Mouse (Mus musculus) hindbrain, embryonic 13.5 days (tissue): ENCODE measurements around the gene Sdk2. TPM values are rescaled to one million over a fixed set of nuclear protein-coding genes. Genes with fewer than 3 reads are reported as not detected.
A peak's percentile ranks its signal among the peaks of the same experiment; 100 is the strongest.

ENCODE experiments used
- ATAC-seq: fragments of 200-750 bp; cut with Nextera tagmentation; 2 replicates; pipeline ENCODE4 v1.8.0; 2017; ENCODE audit warnings: moderate TSS enrichment; ENCODE audit not compliant: low FRiP score
- H3K27ac ChIP-seq: fragments of 300-500 bp; sonication (generic); 2 replicates; pipeline ENCODE4 v1.5.1; 2015; ENCODE audit warnings: inconsistent platforms, mild to moderate bottlenecking, moderate library complexity
- H3K27me3 ChIP-seq: fragments of 300-500 bp; sonication (generic); 2 replicates; pipeline ENCODE4 v1.6.1; 2015; ENCODE audit warnings: mild to moderate bottlenecking, inconsistent platforms
- H3K36me3 ChIP-seq: fragments of 300-500 bp; sonication (generic); 2 replicates; pipeline ENCODE4 v1.6.1; 2015; ENCODE audit warnings: mild to moderate bottlenecking, inconsistent platforms
- H3K4me1 ChIP-seq: fragments of 300-500 bp; sonication (generic); replicated peaks from 2 replicates; pipeline ENCODE4 v1.6.1; 2015; ENCODE audit warnings: inconsistent platforms
- H3K4me2 ChIP-seq: fragments of 300-500 bp; sonication (generic); 2 replicates; pipeline ENCODE4 v1.6.1; 2015; ENCODE audit warnings: inconsistent platforms, mild to moderate bottlenecking, moderate library complexity
- H3K4me3 ChIP-seq: fragments of 300-500 bp; sonication (generic); 2 replicates; pipeline ENCODE4 v1.5.1; 2015; ENCODE audit warnings: mild to moderate bottlenecking, inconsistent platforms
- H3K9ac ChIP-seq: fragments of 300-500 bp; sonication (generic); 2 replicates; pipeline ENCODE4 v1.6.1; 2015; ENCODE audit warnings: mild to moderate bottlenecking, inconsistent platforms
- H3K9me3 ChIP-seq: fragments of 300-500 bp; sonication (generic); 2 replicates; pipeline ENCODE4 v1.6.1; 2016; ENCODE audit warnings: inconsistent platforms
- WGBS: fragments of 180-500 bp; shearing (Covaris S2); methylation state at CpG from one replicate; pipeline ENCODE4 v1.1.7; 2015; 5-methylcytosine and 5-hydroxymethylcytosine counted together
- polyA plus RNA-seq: library from polyadenylated mRNA; unstranded; fragments of >200 nt; fragmentation: Nextera tagmentation; extraction: Ambion mirVana; gene quantifications from 2 replicates; pipeline ENCODE4 v1.2.1, GENCODE M21; 2015

The Sdk2 gene
- polyA plus RNA-seq, 1 experiment from 2014 or later = 4.2 TPM

DNA sequence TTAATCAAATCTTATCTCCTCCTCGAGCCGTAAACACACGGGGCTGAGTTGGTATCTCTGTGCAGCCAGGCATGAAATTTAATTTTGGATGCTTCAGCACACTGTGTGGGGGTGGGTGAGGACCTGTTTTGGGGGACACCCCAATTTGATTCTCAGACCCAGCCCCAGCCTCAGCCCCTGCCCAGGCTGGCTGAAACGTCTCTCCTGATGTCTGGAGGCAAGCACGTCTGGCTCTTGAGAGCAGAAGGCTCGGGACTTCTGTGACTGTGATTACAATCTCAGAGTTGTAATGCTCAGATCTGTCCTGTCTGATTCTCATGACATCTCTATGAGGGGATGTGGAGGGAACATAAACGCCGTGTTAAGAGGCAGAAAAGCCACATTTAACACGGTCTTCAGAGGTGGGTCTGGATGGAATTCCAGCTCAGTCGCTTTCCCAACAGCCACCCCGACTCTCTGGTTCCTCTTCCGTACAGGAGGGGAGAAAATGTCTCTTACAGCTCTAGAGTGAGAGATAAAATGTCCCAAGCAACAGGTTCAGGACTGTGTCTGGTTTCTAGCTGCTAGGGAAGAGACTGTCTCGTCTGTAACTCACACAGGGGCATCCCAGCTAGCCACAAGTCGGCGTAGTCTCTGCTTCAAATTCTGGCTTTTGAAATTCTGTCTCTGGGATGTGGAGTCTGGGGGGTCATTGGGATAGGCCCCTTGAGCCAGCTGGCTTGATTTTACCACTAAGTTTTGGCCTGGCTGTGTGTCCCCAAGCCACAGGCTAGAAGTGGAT lies 50.5 kb downstream of the Sdk2 start:
- Histone ChIP-seq H3K4me2 (peak overlapping the region; percentile 30), H3K9ac (no peak overlapping the region), H3K4me3 (no peak overlapping the region), H3K9me3 (no peaks in the 10 kb centered on the region), H3K27ac (peak overlapping the region; percentile 55), H3K36me3 (no peaks in the 10 kb centered on the region), H3K27me3 (peaks cover 10% of the 10 kb centered on the region), H3K4me1 (peaks cover 78% of the 10 kb centered on the region)
- WGBS = 22% methylated on average over 15 of the region's 15 CpGs
- peak; percentile 17; the same call in 1 of the 2 replicates for ATAC-seq

- Histone ChIP-seq H3K4me1 (peaks cover 61% of the 10 kb centered on the region), H3K4me3 (no peak overlapping the region), H3K9me3 (no peaks in the 10 kb centered on the region), H3K27ac (peak overlapping the region; percentile 63), H3K9ac (0 out of 2 replicates have a peak overlapping the region, but pooled peaks have one; percentile 14), H3K4me2 (no peak overlapping the region), H3K36me3 (no peaks in the 10 kb centered on the region), H3K27me3 (peaks cover 6% of the 10 kb centered on the region; the same call in 1 of the 2 replicates)
- ATAC-seq = no peak
- WGBS = 39% methylated on average over 9 of the region's 9 CpGs
Observed at GRCm38 (mm10) chr11:114011523-114011922, 55.3 kb downstream of the Sdk2 start.

- no peaks in the 10 kb centered on the region for H3K27me3 ChIP-seq
- H3K36me3 ChIP-seq = no peaks in the 10 kb centered on the region
- no peak overlapping the region for H3K4me3 ChIP-seq
- H3K4me2 ChIP-seq = no peak overlapping the region
- peak overlapping the region; percentile 61 for H3K27ac ChIP-seq
- 0 out of 2 replicates have a peak overlapping the region, but pooled peaks have one; percentile 1 for H3K9ac ChIP-seq
- WGBS = 15% methylated on average over 12 of the region's 12 CpGs
- ATAC-seq = no peak
- H3K4me1 ChIP-seq = peaks cover 27% of the 10 kb centered on the region
- H3K9me3 ChIP-seq = no peaks in the 10 kb centered on the region
Observed at GRCm38 (mm10) chr11:114005879-114006278, 61.0 kb downstream of the Sdk2 start.

DNA sequence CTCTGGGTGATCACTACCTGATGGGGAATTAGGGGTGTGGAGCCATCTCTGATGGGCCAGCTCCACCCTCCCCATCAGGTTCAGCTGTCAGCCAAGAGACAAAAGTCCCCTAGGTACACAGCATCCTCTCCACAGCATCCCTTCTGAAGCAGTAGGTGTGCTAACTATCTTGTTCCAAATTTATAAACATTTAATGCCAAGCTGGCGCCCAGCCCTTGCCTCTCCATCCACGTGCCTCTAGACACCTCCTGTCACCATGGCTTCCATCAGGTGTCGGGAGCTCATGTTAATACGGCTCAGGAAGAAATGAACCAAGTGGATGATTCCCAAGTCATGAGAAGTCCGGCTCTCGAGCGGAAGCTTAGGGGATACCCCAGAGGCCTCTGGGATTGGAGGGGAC lies 62.2 kb downstream of the Sdk2 start:
- Histone ChIP-seq H3K9ac (no peak overlapping the region), H3K9me3 (no peaks in the 10 kb centered on the region), H3K27ac (no peak overlapping the region), H3K27me3 (no peaks in the 10 kb centered on the region), H3K4me1 (peaks cover 31% of the 10 kb centered on the region), H3K4me3 (no peak overlapping the region), H3K36me3 (no peaks in the 10 kb centered on the region), H3K4me2 (no peak overlapping the region)
- 85% methylated on average over 7 of the region's 7 CpGs for WGBS
- ATAC-seq = no peak

- Histone ChIP-seq H3K4me1 (peaks cover 31% of the 10 kb centered on the region), H3K4me3 (no peak overlapping the region), H3K36me3 (no peaks in the 10 kb centered on the region), H3K27ac (no peak overlapping the region), H3K9ac (no peak overlapping the region), H3K4me2 (no peak overlapping the region), H3K27me3 (no peaks in the 10 kb centered on the region), H3K9me3 (no peaks in the 10 kb centered on the region)
- WGBS = 86% methylated on average over 3 of the region's 3 CpGs
- no peak for ATAC-seq
Observed at GRCm38 (mm10) chr11:114003195-114003594, 63.7 kb downstream of the Sdk2 start.

DNA sequence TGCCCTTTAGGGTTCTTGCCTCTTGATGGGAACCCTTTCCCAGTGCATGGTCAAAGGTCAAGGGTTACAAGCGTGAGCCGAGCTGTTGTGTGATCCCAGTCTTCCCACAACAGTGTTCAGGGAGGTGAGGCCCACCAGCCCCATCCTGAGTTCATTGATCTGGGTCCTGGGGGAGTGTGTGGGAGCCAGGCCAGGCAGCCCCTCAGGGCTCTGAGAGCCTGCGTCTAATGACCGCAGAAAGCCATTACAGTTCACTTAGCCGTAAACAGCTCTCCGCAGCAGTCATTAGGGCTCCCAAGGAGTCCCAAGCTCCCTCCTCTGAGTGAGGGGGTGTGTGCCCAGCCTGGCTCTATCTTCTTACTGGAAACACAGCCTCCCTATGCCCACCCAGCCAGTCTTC lies 66.8 kb downstream of the Sdk2 start:
- H3K36me3 ChIP-seq = no peaks in the 10 kb centered on the region
- ATAC-seq = no peak; the same call in 1 of the 2 replicates
- H3K9ac ChIP-seq = no peak overlapping the region
- H3K9me3 ChIP-seq = no peaks in the 10 kb centered on the region
- H3K4me2 ChIP-seq = no peak overlapping the region
- no peaks in the 10 kb centered on the region for H3K27me3 ChIP-seq
- no peak overlapping the region for H3K4me3 ChIP-seq
- H3K4me1 ChIP-seq = peaks cover 9% of the 10 kb centered on the region
- H3K27ac ChIP-seq = 0 out of 2 replicates have a peak overlapping the region, but pooled peaks have one; percentile 13
- 53% methylated on average over 6 of the region's 6 CpGs for WGBS

- Histone ChIP-seq H3K27ac (no peak overlapping the region), H3K9ac (no peak overlapping the region), H3K4me2 (no peak overlapping the region), H3K36me3 (no peaks in the 10 kb centered on the region), H3K4me3 (no peak overlapping the region), H3K9me3 (no peaks in the 10 kb centered on the region), H3K4me1 (peaks cover 10% of the 10 kb centered on the region), H3K27me3 (0 out of 2 replicates have a peak, but pooled peaks cover 3% of the 10 kb centered on the region)
- 94% methylated on average over 3 of the region's 3 CpGs for WGBS
- no peak for ATAC-seq
Observed at GRCm38 (mm10) chr11:113998702-113999101, 68.1 kb downstream of the Sdk2 start.

- H3K9me3 ChIP-seq = no peaks in the 10 kb centered on the region
- H3K4me1 ChIP-seq = peaks cover 38% of the 10 kb centered on the region
- no peak overlapping the region for H3K4me3 ChIP-seq
- no peak overlapping the region for H3K4me2 ChIP-seq
- ATAC-seq = no peak
- H3K9ac ChIP-seq = no peak overlapping the region
- H3K36me3 ChIP-seq = no peaks in the 10 kb centered on the region
- no peak overlapping the region for H3K27ac ChIP-seq
- H3K27me3 ChIP-seq = 0 out of 2 replicates have a peak, but pooled peaks cover 3% of the 10 kb centered on the region
- WGBS = 93% methylated on average over 6 of the region's 6 CpGs
Observed at GRCm38 (mm10) chr11:113993921-113994320, 72.9 kb downstream of the Sdk2 start.

DNA sequence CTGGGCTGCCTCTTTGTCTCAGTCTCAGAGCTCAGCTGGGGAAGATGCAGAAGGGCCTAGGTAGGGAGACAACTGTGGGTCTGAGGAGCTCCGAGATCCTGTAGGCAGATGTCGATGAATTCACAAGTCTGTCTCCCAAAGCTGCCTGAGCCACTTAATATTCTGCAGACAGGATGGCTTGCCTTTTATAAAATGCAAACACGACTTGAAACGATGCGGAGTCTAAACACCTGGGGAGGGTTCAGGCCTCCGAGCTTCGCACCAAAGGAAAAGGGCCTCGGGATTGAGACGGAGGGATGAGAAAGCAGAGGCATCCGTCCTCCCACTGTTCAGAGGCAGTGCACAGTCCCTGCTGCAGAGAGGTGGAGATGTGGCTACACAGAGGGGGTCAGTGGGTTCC lies 74.0 kb downstream of the Sdk2 start:
- no peaks in the 10 kb centered on the region for H3K9me3 ChIP-seq
- no peak for ATAC-seq
- H3K27me3 ChIP-seq = 0 out of 2 replicates have a peak, but pooled peaks cover 3% of the 10 kb centered on the region
- H3K4me2 ChIP-seq = no peak overlapping the region
- no peaks in the 10 kb centered on the region for H3K36me3 ChIP-seq
- H3K4me1 ChIP-seq = peaks cover 44% of the 10 kb centered on the region
- no peak overlapping the region for H3K4me3 ChIP-seq
- H3K9ac ChIP-seq = no peak overlapping the region
- peak overlapping the region; percentile 9 for H3K27ac ChIP-seq
- WGBS = 48% methylated on average over 10 of the region's 10 CpGs

DNA sequence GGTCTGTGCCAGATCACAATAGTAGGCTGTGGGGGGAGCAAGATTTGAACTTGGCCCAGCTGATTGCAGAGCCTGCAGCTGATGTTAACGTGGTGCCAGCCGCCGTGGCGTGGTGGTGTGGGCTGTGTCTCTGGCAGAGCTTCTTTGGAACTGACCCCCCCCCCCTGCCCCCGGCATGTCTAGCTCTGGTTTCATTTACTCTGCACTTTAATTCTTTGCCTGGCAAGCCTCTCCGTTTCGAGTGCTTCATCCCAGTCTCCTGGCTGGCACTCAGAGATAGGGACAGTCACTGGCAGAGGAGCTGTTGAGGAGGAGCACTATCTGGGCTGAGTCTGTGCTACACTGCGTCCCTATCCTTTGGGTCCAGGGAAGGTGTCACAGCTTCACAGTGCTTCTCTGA lies 75.0 kb downstream of the Sdk2 start:
- no peak for ATAC-seq
- 0 out of 2 replicates have a peak, but pooled peaks cover 3% of the 10 kb centered on the region for H3K27me3 ChIP-seq
- 80% methylated on average over 8 of the region's 8 CpGs for WGBS
- no peak overlapping the region for H3K4me3 ChIP-seq
- H3K9ac ChIP-seq = no peak overlapping the region
- no peak overlapping the region for H3K4me2 ChIP-seq
- no peak overlapping the region for H3K27ac ChIP-seq
- peaks cover 49% of the 10 kb centered on the region for H3K4me1 ChIP-seq
- H3K36me3 ChIP-seq = no peaks in the 10 kb centered on the region
- no peaks in the 10 kb centered on the region for H3K9me3 ChIP-seq

GRCm38 (mm10) chr11:113990466-113990865 lies 76.4 kb downstream of the Sdk2 start:
- WGBS = 0% methylated on average over 6 of the region's 6 CpGs
- H3K27ac ChIP-seq = peak overlapping the region; percentile 88
- peak overlapping the region; percentile 41 for H3K4me2 ChIP-seq
- peak; percentile 75 for ATAC-seq
- H3K9ac ChIP-seq = peak overlapping the region; percentile 55
- H3K4me1 ChIP-seq = peaks cover 63% of the 10 kb centered on the region
- H3K9me3 ChIP-seq = no peaks in the 10 kb centered on the region
- H3K27me3 ChIP-seq = 0 out of 2 replicates have a peak, but pooled peaks cover 3% of the 10 kb centered on the region
- H3K4me3 ChIP-seq = peak overlapping the region; percentile 25
- H3K36me3 ChIP-seq = no peaks in the 10 kb centered on the region

DNA sequence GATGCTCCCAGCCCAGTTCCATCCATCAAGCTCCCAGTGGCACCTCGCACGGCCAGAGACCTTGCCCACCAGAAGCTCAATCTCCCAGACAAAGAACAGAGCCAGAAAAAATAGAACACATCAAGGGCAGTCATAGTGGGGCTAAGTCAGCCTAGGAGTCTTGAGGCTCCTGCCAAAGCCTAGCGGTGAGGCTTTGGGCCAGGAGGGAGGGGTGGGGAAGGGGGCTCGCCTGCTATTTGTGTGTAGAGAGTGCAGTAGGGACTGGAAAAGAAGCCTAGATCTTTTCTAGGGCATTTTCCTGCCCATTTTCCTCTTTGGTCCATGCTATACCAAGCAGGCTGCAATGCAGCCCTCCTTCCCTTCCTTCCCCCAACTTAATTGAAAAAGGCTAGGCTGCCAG lies 76.8 kb downstream of the Sdk2 start:
- ATAC-seq = peak; percentile 32; the same call in 1 of the 2 replicates
- Histone ChIP-seq H3K4me2 (peak overlapping the region; percentile 41), H3K27me3 (0 out of 2 replicates have a peak, but pooled peaks cover 3% of the 10 kb centered on the region), H3K4me1 (peaks cover 67% of the 10 kb centered on the region), H3K27ac (peak overlapping the region; percentile 88), H3K9me3 (no peaks in the 10 kb centered on the region), H3K4me3 (peak overlapping the region; percentile 25), H3K36me3 (no peaks in the 10 kb centered on the region), H3K9ac (peak overlapping the region; percentile 55)
- 30% methylated on average over 4 of the region's 4 CpGs for WGBS
